Mouse (Mus musculus) CH12.LX (cell line): Measurements from ENCODE around the gene Slc5a11. TPM values are rescaled to one million over a fixed set of nuclear protein-coding genes. Genes with fewer than 3 reads are reported as not detected.

Source experiments
- DNase-seq: peaks from one replicate; pipeline ENCODE4 v3.0.0-alpha.2; 2013; ENCODE audit errors: extremely low read depth
- H3K27ac ChIP-seq: 2 replicates; pipeline ENCODE4 v1.5.1; 2012; ENCODE audit warnings: low read depth, mild to moderate bottlenecking, control low read depth, moderate library complexity; ENCODE audit not compliant: insufficient read depth
- H3K27me3 ChIP-seq: replicated peaks from 2 replicates; pipeline ENCODE3; 2012; ENCODE audit warnings: inconsistent platforms
- H3K36me3 ChIP-seq, 2 experiments: replicated peaks in 1 of 2; 2 replicates each; pipeline versions ENCODE3 to v1.6.1; 2012; ENCODE audit warnings: inconsistent platforms in 1 of 2, low read length in 1 of 2, mild to moderate bottlenecking in 1 of 2, mixed read lengths in 1 of 2, moderate library complexity in 1 of 2; ENCODE audit not compliant: control insufficient read depth in 1 of 2, insufficient read depth in 1 of 2
- H3K4me1 ChIP-seq, 2 experiments: 2 replicates each; pipeline ENCODE4 v1.6.1; 2012; ENCODE audit warnings: inconsistent platforms in 1 of 2, moderate library complexity in 1 of 2; ENCODE audit not compliant: insufficient read depth in 2 of 2, control insufficient read depth in 1 of 2
- H3K4me2 ChIP-seq: 2 replicates; pipeline ENCODE4 v1.6.1; 2012; ENCODE audit warnings: low read depth, mild to moderate bottlenecking, control low read depth; ENCODE audit not compliant: poor library complexity, insufficient read depth, severe bottlenecking
- H3K4me3 ChIP-seq, 3 experiments: fragments of 150-350 bp in 1 of 3; sonication (generic) in 1 of 3; replicated peaks in 1 of 3; 2 replicates each; pipeline versions ENCODE3 to v1.5.1; 2011 to 2012; ENCODE audit warnings: low read depth in 2 of 3, low read length in 2 of 3, mild to moderate bottlenecking in 2 of 3, moderate library complexity in 2 of 3, control low read depth in 1 of 3, improper control_type of control experiment in 1 of 3, inconsistent platforms in 1 of 3, mixed read lengths in 1 of 3; ENCODE audit not compliant: poor library complexity in 1 of 3
- H3K79me2 ChIP-seq: replicated peaks from 2 replicates; pipeline ENCODE4 v1.6.1; 2012; ENCODE audit warnings: mild to moderate bottlenecking, moderate library complexity; ENCODE audit not compliant: control insufficient read depth, poor library complexity, insufficient read depth, severe bottlenecking; ENCODE audit errors: extremely low read depth
- H3K9ac ChIP-seq: 2 replicates; pipeline ENCODE4 v1.6.1; 2012; ENCODE audit warnings: low read depth, mild to moderate bottlenecking, control low read depth, moderate library complexity; ENCODE audit not compliant: insufficient read depth
- H3K9me3 ChIP-seq: replicated peaks from 2 replicates; pipeline ENCODE3; 2012; ENCODE audit warnings: low read length, inconsistent platforms, mixed read lengths
- BHLHE40 ChIP-seq: IDR thresholded peaks from 2 replicates; pipeline ENCODE4 v1.6.1; 2011; ENCODE audit warnings: mild to moderate bottlenecking, low read depth, low read length, improper control_type of control experiment
- CHD1 ChIP-seq: IDR thresholded peaks from 2 replicates; pipeline ENCODE4 v1.6.1; 2012; ENCODE audit warnings: low read depth, low read length, improper control_type of control experiment, inconsistent platforms
- CHD2 ChIP-seq: IDR thresholded peaks from 2 replicates; pipeline ENCODE4 v1.6.1; 2011; ENCODE audit warnings: low read length, improper control_type of control experiment
- E2F4 ChIP-seq: IDR thresholded peaks from 2 replicates; pipeline ENCODE4 v1.6.1; 2011; ENCODE audit warnings: low read depth, low read length, improper control_type of control experiment; ENCODE audit not compliant: insufficient replicate concordance
- EP300 ChIP-seq: IDR thresholded peaks from 2 replicates; pipeline ENCODE4 v1.6.1; 2011; ENCODE audit warnings: low read length, improper control_type of control experiment
- ETS1 ChIP-seq: conservative IDR thresholded peaks from 2 replicates; pipeline ENCODE4 v1.6.1; 2012; ENCODE audit warnings: low read depth, mild to moderate bottlenecking, inconsistent platforms, low read length, improper control_type of control experiment, moderate library complexity
- IRF4 ChIP-seq: IDR thresholded peaks from 2 replicates; pipeline ENCODE4 v1.6.1; 2014; ENCODE audit warnings: low read depth, mild to moderate bottlenecking, inconsistent platforms, low read length, improper control_type of control experiment
- JUND ChIP-seq: conservative IDR thresholded peaks from 2 replicates; pipeline ENCODE4 v1.6.1; 2011; ENCODE audit warnings: low read depth, low read length, improper control_type of control experiment
- KAT2A ChIP-seq: IDR thresholded peaks from 2 replicates; pipeline ENCODE4 v1.6.1; 2012; ENCODE audit warnings: low read length, improper control_type of control experiment, inconsistent platforms; ENCODE audit not compliant: insufficient replicate concordance
- MAZ ChIP-seq: IDR thresholded peaks from 2 replicates; pipeline ENCODE4 v1.6.1; 2012; ENCODE audit warnings: low read depth, mild to moderate bottlenecking, inconsistent platforms, low read length, improper control_type of control experiment, moderate library complexity
- MYC ChIP-seq: IDR thresholded peaks from 2 replicates; pipeline ENCODE4 v1.6.1; 2011; ENCODE audit warnings: low read depth, mild to moderate bottlenecking, improper control_type of control experiment, low read length
- NELFE ChIP-seq: IDR thresholded peaks from 2 replicates; pipeline ENCODE4 v1.6.1; 2011; ENCODE audit warnings: low read depth, low read length, improper control_type of control experiment
- NRF1 ChIP-seq: IDR thresholded peaks from 2 replicates; pipeline ENCODE4 v1.6.1; 2014; ENCODE audit warnings: low read depth, mild to moderate bottlenecking, inconsistent platforms, low read length, improper control_type of control experiment, moderate library complexity
- PAX5 ChIP-seq: IDR thresholded peaks from 2 replicates; pipeline ENCODE4 v1.6.1; 2012; ENCODE audit warnings: low read length, inconsistent platforms, mixed read lengths
- POLR2A ChIP-seq: IDR thresholded peaks from 2 replicates; pipeline ENCODE4 v1.6.1; 2011; ENCODE audit warnings: low read depth, mild to moderate bottlenecking, improper control_type of control experiment, low read length
- SIN3A ChIP-seq: IDR thresholded peaks from 2 replicates; pipeline ENCODE4 v1.6.1; 2012; ENCODE audit warnings: low read length, improper control_type of control experiment, inconsistent platforms
- SMC3 ChIP-seq: IDR thresholded peaks from 2 replicates; pipeline ENCODE4 v1.6.1; 2011; ENCODE audit warnings: low read depth, low read length, improper control_type of control experiment
- UBTF ChIP-seq: IDR thresholded peaks from 2 replicates; pipeline ENCODE4 v1.6.1; 2012; ENCODE audit warnings: low read depth, mild to moderate bottlenecking, inconsistent platforms, low read length, improper control_type of control experiment, moderate library complexity
- USF1 ChIP-seq: IDR thresholded peaks from 2 replicates; pipeline ENCODE4 v1.6.1; 2014; ENCODE audit warnings: low read depth, mild to moderate bottlenecking, inconsistent platforms, low read length, improper control_type of control experiment
- ZC3H11A ChIP-seq: IDR thresholded peaks from 2 replicates; pipeline ENCODE4 v1.6.1; 2012; ENCODE audit warnings: low read depth, mild to moderate bottlenecking, inconsistent platforms, low read length, improper control_type of control experiment
- dilution Hi-C: fragments of 300-500 bp; cut with MboI; formaldehyde crosslinking; loops from 2 replicates; pipeline ENCODE4 v1.14.3; 2020; ENCODE audit warnings: low sequenced_read_pairs; ENCODE audit not compliant: extremely low pct_unique_long_range_greater_than_20kb, extremely low pct_ligation_motif_present
- in situ Hi-C: fragments of 300-500 bp; cut with MboI; formaldehyde crosslinking; loops from 3 replicates; pipeline ENCODE4 v1.14.3; 2019; ENCODE audit warnings: low sequenced_read_pairs, low pct_ligation_motif_present, low pct_unique_long_range_greater_than_20kb, mixed read lengths
- polyA plus RNA-seq: library from polyadenylated mRNA; unstranded; fragments of >175 nt; gene quantifications from 2 replicates; pipeline ENCODE4 v1.2.1, GENCODE M21; 2012; ENCODE audit warnings: low read depth; ENCODE audit not compliant: insufficient read length
- total RNA-seq, 2 experiments: library from RNA; depleted of rRNA; stranded (reverse); fragments of 300-350 nt in 1 of 2; fragments of >200 nt in 1 of 2; gene quantifications; 2 replicates each; pipeline ENCODE4 v1.2.3; 2012 to 2014

The Slc5a11 gene
- total and polyA plus RNA-seq, 3 experiments, result 0.38 to 1.3 (median 1.2) TPM

DNA sequence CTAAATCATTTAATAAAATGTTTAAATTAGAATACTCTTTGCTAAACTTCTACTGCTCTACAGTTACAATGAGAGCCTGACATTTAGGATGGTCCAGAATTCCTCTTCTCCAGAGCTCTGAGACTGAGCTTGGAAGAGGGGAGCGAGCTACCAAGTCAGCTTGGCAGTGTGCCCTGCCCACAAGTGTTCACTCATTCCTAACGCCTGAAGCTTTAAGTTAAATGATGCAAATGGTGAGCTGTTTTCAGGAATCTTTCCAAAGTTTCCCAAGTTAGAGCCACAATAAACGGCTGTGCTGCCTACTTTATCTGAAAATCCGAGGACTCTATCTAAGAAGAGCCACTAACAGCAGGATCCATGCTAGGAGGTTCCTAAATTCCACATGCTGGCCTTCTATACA, 69.2 kb downstream of the Slc5a11 start (continued):
- TF ChIP-seq IRF4, result no peak
- no peak for TF ChIP-seq SMC3
- TF ChIP-seq, all 38 proteins: peak for 0

DNA sequence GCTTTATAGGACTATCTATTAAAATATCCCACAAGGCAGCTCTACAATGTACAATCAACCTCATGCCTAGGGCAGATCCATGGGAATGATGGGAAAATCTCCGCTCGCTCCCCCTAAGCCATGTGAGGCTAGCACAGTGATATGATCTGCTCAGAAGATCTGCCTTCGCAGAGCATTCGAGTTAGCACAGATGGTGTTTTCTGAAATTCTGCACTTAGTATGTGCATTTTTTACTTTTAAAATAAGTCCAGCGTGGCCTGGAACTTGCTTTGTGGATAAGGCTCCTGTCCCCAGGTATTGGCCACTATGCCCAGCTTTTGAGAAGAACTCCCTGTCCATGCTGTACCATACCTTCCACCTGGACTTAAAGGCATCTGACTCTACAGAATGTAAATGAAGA, 71.3 kb downstream of the Slc5a11 start:
- no peak for DNase-seq
- Histone ChIP-seq H3K4me3 (no peak overlapping the region), H3K36me3 (peaks cover 49 to 93% of the 10 kb centered on the region in 2 experiments), H3K27ac (no peak overlapping the region), H3K79me2 (no peaks in the 10 kb centered on the region), H3K4me2 (no peak overlapping the region), H3K9me3 (no peaks in the 10 kb centered on the region), H3K9ac (no peak overlapping the region), H3K4me1 (no peaks in the 10 kb centered on the region), H3K27me3 (no peaks in the 10 kb centered on the region)
- in situ Hi-C loops, result no loop called here
- TF ChIP-seq KAT2A, result no peak
- no peak for TF ChIP-seq MAZ
- TF ChIP-seq POLR2A, result no peak
- TF ChIP-seq MYC, result no peak
- TF ChIP-seq EP300, result no peak
- no peak for TF ChIP-seq CHD2
- TF ChIP-seq SIN3A, result no peak
- no peak for TF ChIP-seq JUND
- no peak for TF ChIP-seq NELFE
- dilution Hi-C loops, result no loop called here

DNA sequence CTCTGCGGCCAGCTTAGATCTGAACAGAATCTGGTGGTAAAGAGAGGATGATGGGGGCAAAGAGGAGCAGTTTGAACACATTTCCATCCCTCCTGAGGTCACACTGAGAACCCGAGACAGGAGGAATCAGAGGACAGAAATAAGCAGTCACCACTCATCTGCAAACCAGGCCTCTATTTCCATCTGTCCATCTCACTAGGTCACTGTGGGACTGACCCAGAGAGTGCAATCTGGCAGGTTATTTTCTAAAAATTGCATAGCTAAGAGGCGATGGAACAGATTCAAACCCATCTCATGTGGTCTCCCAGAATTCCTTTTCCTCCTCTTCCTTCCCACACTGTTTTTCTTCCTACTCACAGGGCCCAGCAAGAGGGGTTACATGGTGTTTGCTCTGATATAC, 73.3 kb downstream of the Slc5a11 start:
- peaks cover 56 to 96% of the 10 kb centered on the region in 2 experiments for H3K36me3 ChIP-seq
- in situ Hi-C loops, result no loop called here

More for the DNA sequence above, 73.3 kb downstream of the Slc5a11 start:
- Histone ChIP-seq H3K9ac (no peak overlapping the region), H3K4me3 (no peak overlapping the region), H3K79me2 (no peaks in the 10 kb centered on the region; the same call in 1 of the 2 replicates), H3K9me3 (no peaks in the 10 kb centered on the region), H3K4me2 (no peak overlapping the region), H3K27ac (no peak overlapping the region), H3K4me1 (peaks cover 0 to 10% of the 10 kb centered on the region in 2 experiments; a peak in 2 of 4 replicates), H3K27me3 (no peaks in the 10 kb centered on the region)
- dilution Hi-C loops, result no loop called here
- DNase-seq, result no peak
- no peak for TF ChIP-seq KAT2A
- TF ChIP-seq CHD1, result no peak
- no peak for TF ChIP-seq NRF1
- TF ChIP-seq USF1, result no peak
- TF ChIP-seq PAX5, result no peak
- no peak for TF ChIP-seq UBTF
- no peak for TF ChIP-seq JUND
- no peak for TF ChIP-seq ETS1
- no peak for TF ChIP-seq ZC3H11A
- TF ChIP-seq BHLHE40, result no peak
- no peak for TF ChIP-seq EP300
- no peak for TF ChIP-seq E2F4
